Mouse (Mus musculus): ENCODE results near the gene AI597479.

AI597479 gene

GRCm38 (mm10) chr1:43162394-43162793 lies 63.9 kb downstream of the AI597479 start:
- DNase-seq (ENCODE audit: low read depth, low spot score): no peak

GRCm38 (mm10) chr1:43163084-43163466 lies 64.6 kb downstream of the AI597479 start:
- no peak for DNase-seq (ENCODE audit: low read depth, low spot score)

GRCm38 (mm10) chr1:43163467-43164418 lies 65.2 kb downstream of the AI597479 start:
- no peak for DNase-seq (ENCODE audit: low read depth, low spot score)

- no peak for DNase-seq (ENCODE audit: low read depth, low spot score)
Measured at GRCm38 (mm10) chr1:43164582-43164981, 66.1 kb downstream of the AI597479 start.

All from telencephalon, adult 2 months (tissue).